Comparison of ENCODE assay signal across 28 mouse cellular contexts in genomic region chr4:140876161-140876560, GRCm38 (mm10). TPM values are rescaled to one million over a fixed set of nuclear protein-coding genes. Genes with fewer than 3 reads are reported as not detected.
DNase-seq lines count a peak whose midpoint lies in the region; ATAC-seq and TF ChIP-seq lines count a peak whose summit lies in the region.
"Had no signal": no experiment of that assay in that cellular context is flagged by ENCODE, and none has a peak within 500 bp of the region (broad histone marks: within the 10 kb centered on the region; RNA-seq: fewer than 3 reads in every experiment).

No protein-coding gene starts in this region.

- no peak for TF ChIP-seq POLR2A in heart, adult 2 months (IDR thresholded peaks at IDR 0.05; ENCODE audit: insufficient read depth, low read depth, low read length)

- H3K79me2 ChIP-seq in heart, adult 2 months (replicated peaks; ENCODE audit: control insufficient read depth, insufficient read depth, low read length), result no peaks in the 10 kb centered on the region

- intact Hi-C loops in heart, adult 2 months (cut with DNase I), result no loop called here

- no peak for TF ChIP-seq EP300 in heart, adult 2 months (IDR thresholded peaks at IDR 0.05; ENCODE audit: insufficient read depth, low read depth, low read length)

- H3K4me3 ChIP-seq in heart, adult 2 months, result no peak overlapping the region
- no peak overlapping the region for H3K4me3 ChIP-seq in kidney, embryonic 16.5 days (ENCODE audit: low read length)
- H3K4me3 ChIP-seq in midbrain, embryonic 11.5 days (ENCODE audit: low read depth, low read length), result no peak overlapping the region
- no peak overlapping the region for H3K4me3 ChIP-seq in midbrain, embryonic 14.5 days (replicated peaks; ENCODE audit: low read depth, low read length)
- H3K4me3 ChIP-seq: embryonic facial prominence, embryonic 12.5 days; embryonic facial prominence, embryonic 15.5 days; forebrain, embryonic 12.5 days; heart, embryonic 13.5 days; hindbrain, embryonic 10.5 days; hindbrain, embryonic 13.5 days; intestine, embryonic 15.5 days had no signal

- 78% methylated on average over 8 of the region's 8 CpGs for WGBS in heart, adult 2 months
- WGBS in kidney, embryonic 16.5 days, result 88% methylated on average over 8 of the region's 8 CpGs
- whole genome bisulfite sequencing in midbrain, embryonic 11.5 days, result 91% methylated on average over 8 of the region's 8 CpGs
- 93% methylated on average over 8 of the region's 8 CpGs for WGBS in midbrain, embryonic 14.5 days

- DNase-seq in heart, adult 11 months, result peak; percentile 80
- no peak for DNase-seq in heart, adult 2 months
- DNase-seq in kidney, postnatal 10 days, result peak; percentile 1
- DNase-seq in midbrain, embryonic 11.5 days (ENCODE audit: low spot score, missing footprints), result peak; percentile 64
- no peak for DNase-seq in midbrain, embryonic 14.5 days
- no peak for DNase-seq in lung, adult 18-20 months
- DNase-seq: adrenal gland, adult 2 months; cerebellum, adult 11 months; cerebellum, adult 2 months; cerebellum, adult 9-11 months; cerebellum, postnatal 25 days; gastrocnemius, postnatal 14 days had no signal

- H3K9ac ChIP-seq in heart, adult 2 months (ENCODE audit: low read depth, low read length), result no peak overlapping the region
- H3K9ac ChIP-seq in kidney, embryonic 16.5 days (replicated peaks; ENCODE audit: low read length), result no peak overlapping the region
- H3K9ac ChIP-seq in midbrain, embryonic 11.5 days (ENCODE audit: low read length), result no peak overlapping the region
- no peak overlapping the region for H3K9ac ChIP-seq in midbrain, embryonic 14.5 days (replicated peaks; ENCODE audit: low read length)
- H3K9ac ChIP-seq: embryonic facial prominence, embryonic 12.5 days; embryonic facial prominence, embryonic 15.5 days; forebrain, embryonic 12.5 days; heart, embryonic 13.5 days; hindbrain, embryonic 13.5 days; intestine, embryonic 15.5 days had no signal

- no peaks in the 10 kb centered on the region for H3K36me3 ChIP-seq in heart, adult 2 months (ENCODE audit: control insufficient read depth, insufficient read depth, low read length)
- no peaks in the 10 kb centered on the region for H3K36me3 ChIP-seq in kidney, embryonic 16.5 days (ENCODE audit: insufficient read depth, low read length)
- no peaks in the 10 kb centered on the region for H3K36me3 ChIP-seq in midbrain, embryonic 11.5 days (ENCODE audit: control insufficient read depth, insufficient read depth, low read length)
- no peaks in the 10 kb centered on the region for H3K36me3 ChIP-seq in midbrain, embryonic 14.5 days (ENCODE audit: control insufficient read depth, insufficient read depth, low read length)
- H3K36me3 ChIP-seq: embryonic facial prominence, embryonic 12.5 days; embryonic facial prominence, embryonic 15.5 days; forebrain, embryonic 12.5 days; heart, embryonic 13.5 days; hindbrain, embryonic 10.5 days; hindbrain, embryonic 13.5 days; intestine, embryonic 15.5 days had no signal

- no peak overlapping the region for H3K4me2 ChIP-seq in kidney, embryonic 16.5 days (replicated peaks; ENCODE audit: low read depth, low read length)
- H3K4me2 ChIP-seq in midbrain, embryonic 11.5 days, result no peak overlapping the region
- no peak overlapping the region for H3K4me2 ChIP-seq in midbrain, embryonic 14.5 days (ENCODE audit: low read length)
- H3K4me2 ChIP-seq: embryonic facial prominence, embryonic 12.5 days; embryonic facial prominence, embryonic 15.5 days; forebrain, embryonic 12.5 days; heart, embryonic 13.5 days; hindbrain, embryonic 13.5 days; intestine, embryonic 15.5 days had no signal

- H3K9me3 ChIP-seq in kidney, embryonic 16.5 days (ENCODE audit: low read length), result peaks cover 7% of the 10 kb centered on the region
- H3K9me3 ChIP-seq in midbrain, embryonic 11.5 days (ENCODE audit: control insufficient read depth, low read length), result 0 out of 2 replicates have a peak, but pooled peaks cover 3% of the 10 kb centered on the region
- peaks cover 4% of the 10 kb centered on the region for H3K9me3 ChIP-seq in midbrain, embryonic 14.5 days (ENCODE audit: control insufficient read depth, low read length)
- H3K9me3 ChIP-seq: intestine, embryonic 15.5 days had no signal

- no peak overlapping the region for H3K27ac ChIP-seq in heart, adult 2 months
- H3K27ac ChIP-seq in kidney, embryonic 16.5 days (ENCODE audit: low read length), result no peak overlapping the region
- no peak overlapping the region for H3K27ac ChIP-seq in midbrain, embryonic 11.5 days (ENCODE audit: low read depth, low read length)
- H3K27ac ChIP-seq in midbrain, embryonic 14.5 days (replicated peaks; ENCODE audit: low read depth, low read length), result no peak overlapping the region
- H3K27ac ChIP-seq: embryonic facial prominence, embryonic 12.5 days; embryonic facial prominence, embryonic 15.5 days; forebrain, embryonic 12.5 days; heart, embryonic 13.5 days; hindbrain, embryonic 10.5 days; hindbrain, embryonic 13.5 days; intestine, embryonic 15.5 days had no signal

- no peak for TF ChIP-seq CTCF in heart, adult 2 months (IDR thresholded peaks at IDR 0.05)

- no peaks in the 10 kb centered on the region for H3K4me1 ChIP-seq in heart, adult 2 months (ENCODE audit: control insufficient read depth, insufficient read depth, low read length)
- H3K4me1 ChIP-seq in kidney, embryonic 16.5 days (ENCODE audit: insufficient read depth, low read length), result no peaks in the 10 kb centered on the region
- H3K4me1 ChIP-seq in midbrain, embryonic 11.5 days (ENCODE audit: control insufficient read depth, insufficient read depth, low read length), result no peaks in the 10 kb centered on the region
- no peaks in the 10 kb centered on the region for H3K4me1 ChIP-seq in midbrain, embryonic 14.5 days (ENCODE audit: control insufficient read depth, insufficient read depth, low read length)
- H3K4me1 ChIP-seq: embryonic facial prominence, embryonic 12.5 days; embryonic facial prominence, embryonic 15.5 days; heart, embryonic 13.5 days had no signal

- no peaks in the 10 kb centered on the region for H3K27me3 ChIP-seq in heart, adult 2 months (ENCODE audit: control insufficient read depth, insufficient read depth, low read length)
- H3K27me3 ChIP-seq in kidney, embryonic 16.5 days (ENCODE audit: insufficient read depth, low read length), result no peaks in the 10 kb centered on the region; the same call in 1 of the 2 replicates
- H3K27me3 ChIP-seq in midbrain, embryonic 11.5 days (ENCODE audit: control insufficient read depth, insufficient read depth, low read length), result no peaks in the 10 kb centered on the region
- no peaks in the 10 kb centered on the region for H3K27me3 ChIP-seq in midbrain, embryonic 14.5 days (ENCODE audit: control insufficient read depth, insufficient read depth, low read length)
- H3K27me3 ChIP-seq: embryonic facial prominence, embryonic 12.5 days; embryonic facial prominence, embryonic 15.5 days; forebrain, embryonic 12.5 days; hindbrain, embryonic 13.5 days had no signal

- ATAC-seq in kidney, embryonic 16.5 days (ENCODE audit: low FRiP score, low TSS enrichment), result no peak
- ATAC-seq in midbrain, embryonic 11.5 days (ENCODE audit: low FRiP score), result no peak
- ATAC-seq in midbrain, embryonic 14.5 days (ENCODE audit: low FRiP score, low TSS enrichment), result no peak
- ATAC-seq: CD4-positive, CD25-positive, alpha-beta regulatory T cell, adult 4 months; forebrain, embryonic 16.5 days; hindbrain, embryonic 16.5 days; intestine, embryonic 15.5 days had no signal

RNA-seq across cellular contexts. Expression of gene Padi2, which starts 30.0 kb away (rescaled TPM):
- under 1 TPM; 0.31 to 0.96 TPM for total RNA-seq in heart, adult 2 months (2021)
- polyA plus RNA-seq in heart, adult 2 months (2012; rRNA removed), result 1.3 and 1.4 TPM in 2 replicates
- polyA plus RNA-seq in kidney, embryonic 16.5 days (2015; fragmentation: Nextera tagmentation; extraction: Ambion mirVana), result 18.1 and 24.3 TPM in 2 replicates
- polyA plus RNA-seq in midbrain, embryonic 11.5 days (2014; fragmentation: Nextera tagmentation; extraction: Ambion mirVana), result 0.47 and 0.49 TPM in 2 replicates
- polyA plus RNA-seq in midbrain, embryonic 14.5 days (2014; fragmentation: Nextera tagmentation; extraction: Ambion mirVana), result 1.1 and 1.7 TPM in 2 replicates

RNA-seq across cellular contexts. Expression of gene Padi1, which starts 30.6 kb away (rescaled TPM):
- not detected for total RNA-seq in heart, adult 2 months (2021)
- polyA plus RNA-seq in heart, adult 2 months (2012; rRNA removed), result 0.47 TPM in 1 of 2 replicates, not detected in the other
- 0.26 and 0.33 TPM in 2 replicates for polyA plus RNA-seq in kidney, embryonic 16.5 days (2015; fragmentation: Nextera tagmentation; extraction: Ambion mirVana)
- 0.04 and 0.07 TPM in 2 replicates for polyA plus RNA-seq in midbrain, embryonic 11.5 days (2014; fragmentation: Nextera tagmentation; extraction: Ambion mirVana)
- polyA plus RNA-seq in midbrain, embryonic 14.5 days (2014; fragmentation: Nextera tagmentation; extraction: Ambion mirVana), result 0.12 TPM in 1 of 2 replicates, not detected in the other
- total RNA-seq: adrenal gland, adult 2 months; adrenal gland, postnatal 14 days; adrenal gland, postnatal 4 days; common myeloid progenitor, adult 5-6 weeks; heart, adult 8-10 months; heart, postnatal 25 days had no signal
- polyA plus RNA-seq: adrenal gland, adult 2 months; forebrain, embryonic 16.5 days; hindbrain, embryonic 13.5 days; hindbrain, embryonic 16.5 days had no signal

Comparison
In these comparisons a context has a peak if more than half of its experiments do, and no peak if none do; other contexts are left out.
1. DNase-seq: peak in heart, adult 11 months (single experiment), kidney, postnatal 10 days (single experiment) and midbrain, embryonic 11.5 days (single experiment); none in heart, adult 2 months (0 of 2), midbrain, embryonic 14.5 days (single experiment) and lung, adult 18-20 months (0 of 2).